Mouse (Mus musculus) limb, embryonic 13.5 days (tissue): ENCODE data around the gene Nup62. TPM values are rescaled to one million over a fixed set of nuclear protein-coding genes. Genes with fewer than 3 reads are reported as not detected.

Experiments used
- ATAC-seq: fragments of 200-750 bp; cut with Nextera tagmentation; 2 replicates; pipeline ENCODE4 v1.8.0; 2017; ENCODE audit warnings: low read depth, moderate number of reproducible peaks, moderate TSS enrichment; ENCODE audit not compliant: low FRiP score
- H3K27ac ChIP-seq: fragments of 300-500 bp; sonication (generic); 2 replicates; pipeline ENCODE4 v1.5.1; 2015; ENCODE audit warnings: inconsistent platforms, mild to moderate bottlenecking, moderate library complexity
- H3K27me3 ChIP-seq: fragments of 300-500 bp; sonication (generic); 2 replicates; pipeline ENCODE4 v1.6.1; 2015; ENCODE audit warnings: mild to moderate bottlenecking, inconsistent platforms
- H3K36me3 ChIP-seq: fragments of 300-500 bp; sonication (generic); 2 replicates; pipeline ENCODE4 v1.6.1; 2015; ENCODE audit warnings: inconsistent platforms, mild to moderate bottlenecking, moderate library complexity
- H3K4me1 ChIP-seq: fragments of 300-500 bp; sonication (generic); 2 replicates; pipeline ENCODE4 v1.6.1; 2015; ENCODE audit warnings: inconsistent platforms
- H3K4me2 ChIP-seq: fragments of 300-500 bp; sonication (generic); replicated peaks from 2 replicates; pipeline ENCODE4 v1.6.1; 2015; ENCODE audit warnings: inconsistent platforms, mild to moderate bottlenecking, moderate library complexity
- H3K4me3 ChIP-seq: fragments of 300-500 bp; sonication (generic); 2 replicates; pipeline ENCODE4 v1.5.1; 2015; ENCODE audit warnings: moderate library complexity, mild to moderate bottlenecking, inconsistent platforms
- H3K9ac ChIP-seq: fragments of 300-500 bp; sonication (generic); 2 replicates; pipeline ENCODE4 v1.6.1; 2015; ENCODE audit warnings: mild to moderate bottlenecking, inconsistent platforms
- H3K9me3 ChIP-seq: fragments of 300-500 bp; sonication (generic); 2 replicates; pipeline ENCODE4 v1.6.1; 2016; ENCODE audit warnings: inconsistent platforms
- WGBS: fragments of 180-500 bp; shearing (Covaris S2); methylation state at CpG from one replicate; pipeline ENCODE4 v1.1.7; 2015; 5-methylcytosine and 5-hydroxymethylcytosine counted together
- polyA plus RNA-seq: library from polyadenylated mRNA; unstranded; fragments of >200 nt; fragmentation: Nextera tagmentation; extraction: Ambion mirVana; gene quantifications from 2 replicates; pipeline ENCODE4 v1.2.1, GENCODE M21; 2015

The Nup62 gene
- polyA plus RNA-seq, 1 experiment from 2014 or later, result 97.3 TPM

GRCm38 (mm10) chr7:44810819-44811557 lies 4.9 kb upstream of the Nup62 start:
- no peak overlapping the region for H3K27ac ChIP-seq
- 87% methylated on average over 7 of the region's 7 CpGs for WGBS
- no peak for ATAC-seq

DNA sequence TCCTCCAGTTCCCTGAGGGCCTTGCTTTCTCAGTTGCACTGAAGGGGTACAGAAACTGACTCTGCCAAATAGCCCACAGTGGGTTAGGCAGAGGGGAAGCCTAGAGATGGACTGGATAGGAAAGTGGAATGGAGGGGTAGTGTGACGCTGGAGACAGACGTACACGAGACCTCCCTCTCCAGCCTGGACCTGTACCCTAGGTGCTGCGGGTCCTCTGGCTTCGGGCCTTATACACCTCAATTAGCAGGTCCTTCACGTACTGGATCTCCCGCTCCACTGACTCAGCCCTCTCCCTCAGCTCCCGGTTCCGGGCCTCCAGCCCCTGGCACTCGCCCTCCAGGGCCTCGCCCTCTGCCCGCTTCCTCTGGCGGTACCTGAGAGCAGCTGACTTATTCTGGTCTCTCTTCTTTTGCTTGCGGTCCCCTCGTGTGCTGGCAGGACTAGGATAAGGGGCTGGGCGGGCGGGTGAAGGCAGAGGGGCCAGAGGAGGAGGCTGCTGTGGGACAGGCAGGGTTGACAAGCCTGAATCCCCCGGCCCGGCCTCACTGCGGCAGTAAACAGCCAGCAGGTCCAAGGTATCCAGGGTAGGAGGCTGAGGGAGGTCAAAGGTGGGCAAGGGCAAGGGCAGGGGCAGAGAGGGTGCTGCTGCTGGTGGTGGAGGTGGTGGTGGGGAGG lies 3.1 kb upstream of the Nup62 start:
- H3K27ac ChIP-seq, result no peak overlapping the region
- peaks cover 16% of the 10 kb centered on the region for H3K4me1 ChIP-seq
- no peak overlapping the region for H3K4me3 ChIP-seq
- H3K9ac ChIP-seq, result no peak overlapping the region
- H3K27me3 ChIP-seq, result no peaks in the 10 kb centered on the region
- no peak for ATAC-seq
- WGBS, result 90% methylated on average over 19 of the region's 20 CpGs
- H3K9me3 ChIP-seq, result no peaks in the 10 kb centered on the region
- no peak overlapping the region for H3K4me2 ChIP-seq
- peaks cover 31% of the 10 kb centered on the region for H3K36me3 ChIP-seq

More at GRCm38 (mm10) chr7:44810819-44811557, 4.9 kb upstream of the Nup62 start:
- Histone ChIP-seq H3K4me2 (no peak overlapping the region), H3K27me3 (0 out of 2 replicates have a peak, but pooled peaks cover under 1% of the 10 kb centered on the region), H3K4me3 (no peak overlapping the region), H3K36me3 (peaks cover 31% of the 10 kb centered on the region), H3K4me1 (peaks cover 8% of the 10 kb centered on the region), H3K9ac (no peak overlapping the region), H3K9me3 (no peaks in the 10 kb centered on the region)

DNA sequence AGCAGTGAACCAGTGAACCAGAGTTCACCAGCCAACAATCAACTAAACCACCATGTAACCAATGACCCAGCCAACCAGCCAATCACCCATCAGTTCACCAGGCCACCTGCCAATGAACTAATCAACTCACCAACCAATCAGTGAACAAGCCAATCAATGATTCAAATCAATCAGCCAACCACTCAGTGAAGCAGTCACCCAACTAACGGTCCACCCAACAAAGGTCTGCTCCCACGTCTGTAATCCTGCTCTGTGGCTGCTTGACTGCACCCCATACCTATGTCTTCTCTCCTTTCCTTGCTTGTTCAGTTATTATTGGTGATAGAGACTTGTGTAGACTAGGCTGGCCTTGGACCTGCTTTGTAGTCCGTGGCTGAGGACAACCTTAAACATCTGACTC lies 1.9 kb upstream of the Nup62 start:
- WGBS, result 98% methylated on average over 3 of the region's 3 CpGs
- no peak for ATAC-seq
- H3K4me1 ChIP-seq, result peaks cover 28% of the 10 kb centered on the region
- peaks cover 31% of the 10 kb centered on the region for H3K36me3 ChIP-seq
- no peaks in the 10 kb centered on the region for H3K27me3 ChIP-seq
- H3K4me2 ChIP-seq, result no peak overlapping the region
- H3K9me3 ChIP-seq, result no peaks in the 10 kb centered on the region
- no peak overlapping the region for H3K4me3 ChIP-seq
- H3K9ac ChIP-seq, result no peak overlapping the region
- no peak overlapping the region for H3K27ac ChIP-seq

DNA sequence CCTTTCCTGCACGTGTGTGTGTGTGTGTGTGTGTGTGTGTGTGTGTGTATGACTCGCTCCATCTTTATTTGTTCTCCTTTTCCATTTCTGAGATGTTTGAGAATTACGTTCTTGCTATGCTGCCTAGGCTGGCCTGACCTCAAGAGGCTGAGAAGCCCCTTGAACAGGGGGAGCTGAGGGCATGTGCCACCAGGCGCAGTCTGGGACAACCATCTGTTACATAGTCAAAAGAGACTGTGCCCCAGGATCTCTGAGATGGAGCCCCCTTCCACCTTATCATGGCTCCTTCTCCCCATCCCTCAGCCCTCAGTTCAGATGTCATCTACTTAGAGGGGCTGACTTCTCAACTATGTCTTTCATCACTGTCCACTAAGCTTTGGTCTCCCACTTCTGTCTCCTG lies 1.5 kb upstream of the Nup62 start:
- H3K4me3 ChIP-seq, result no peak overlapping the region
- 84% methylated on average over 4 of the region's 4 CpGs for WGBS
- H3K27ac ChIP-seq, result no peak overlapping the region
- H3K36me3 ChIP-seq, result peaks cover 31% of the 10 kb centered on the region
- no peak overlapping the region for H3K9ac ChIP-seq
- H3K27me3 ChIP-seq, result no peaks in the 10 kb centered on the region
- H3K4me1 ChIP-seq, result peaks cover 32% of the 10 kb centered on the region
- no peak overlapping the region; the same call in 1 of the 2 replicates for H3K4me2 ChIP-seq
- no peak for ATAC-seq
- no peaks in the 10 kb centered on the region for H3K9me3 ChIP-seq

DNA sequence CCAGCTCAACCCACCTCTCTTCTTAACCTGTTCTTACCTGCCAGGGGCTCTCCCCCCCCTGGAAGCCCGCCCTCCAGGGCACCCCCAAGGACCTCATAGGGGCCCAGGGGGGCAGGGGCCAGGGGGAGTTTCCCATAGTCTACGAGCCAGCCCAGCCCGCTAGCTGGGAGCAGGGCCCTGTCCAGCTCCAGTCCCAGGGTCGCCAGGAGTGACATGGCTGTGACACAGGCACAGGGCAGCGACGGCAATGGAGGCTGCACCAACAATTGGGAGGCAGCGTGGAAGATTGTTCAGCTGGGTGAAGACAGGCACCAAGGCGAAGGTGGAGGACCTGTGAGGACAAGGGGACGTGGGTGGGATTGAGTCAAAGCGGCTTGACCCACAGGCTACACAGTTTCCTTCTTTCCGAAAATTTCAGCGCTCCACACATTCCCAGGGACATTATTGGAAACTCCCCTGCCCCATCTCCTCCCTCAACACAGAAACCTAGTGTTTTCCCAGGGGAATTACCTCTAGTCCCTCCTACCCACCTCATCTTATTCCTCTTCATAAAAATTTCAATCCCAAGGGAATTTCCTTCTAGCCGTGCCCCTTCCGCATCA lies 835 bp upstream of the Nup62 start:
- peaks cover 31% of the 10 kb centered on the region for H3K36me3 ChIP-seq
- H3K27ac ChIP-seq, result peak overlapping the region; percentile 73; the same call in 1 of the 2 replicates
- WGBS, result 38% methylated on average over 14 of the region's 14 CpGs
- no peaks in the 10 kb centered on the region for H3K27me3 ChIP-seq
- no peak for ATAC-seq
- H3K4me1 ChIP-seq, result peaks cover 39% of the 10 kb centered on the region
- peak overlapping the region; percentile 76 for H3K4me3 ChIP-seq
- peak overlapping the region; percentile 20; the same call in 1 of the 2 replicates for H3K9ac ChIP-seq
- peak overlapping the region; percentile 82 for H3K4me2 ChIP-seq
- H3K9me3 ChIP-seq, result no peaks in the 10 kb centered on the region

GRCm38 (mm10) chr7:44816470-44817021 lies 658 bp downstream of the Nup62 start, which contains the start of gene Atf5:
TSS of gene Atf5 (minus strand) at chr7:44816658.
- Histone ChIP-seq H3K9ac (peak within 1 kb of the TSS; percentile 94), H3K36me3 (peaks cover 23% of the 10 kb centered on the region), H3K4me3 (peak within 1 kb of the TSS; percentile 76), H3K9me3 (no peaks in the 10 kb centered on the region), H3K4me2 (peak within 1 kb of the TSS; percentile 82), H3K27ac (peak within 1 kb of the TSS; percentile 97), H3K27me3 (no peaks in the 10 kb centered on the region), H3K4me1 (peaks cover 52% of the 10 kb centered on the region)
- under 1% methylated on average over 55 of the region's 57 CpGs for WGBS
- peak; percentile 12; the same call in 1 of the 2 replicates for ATAC-seq

DNA sequence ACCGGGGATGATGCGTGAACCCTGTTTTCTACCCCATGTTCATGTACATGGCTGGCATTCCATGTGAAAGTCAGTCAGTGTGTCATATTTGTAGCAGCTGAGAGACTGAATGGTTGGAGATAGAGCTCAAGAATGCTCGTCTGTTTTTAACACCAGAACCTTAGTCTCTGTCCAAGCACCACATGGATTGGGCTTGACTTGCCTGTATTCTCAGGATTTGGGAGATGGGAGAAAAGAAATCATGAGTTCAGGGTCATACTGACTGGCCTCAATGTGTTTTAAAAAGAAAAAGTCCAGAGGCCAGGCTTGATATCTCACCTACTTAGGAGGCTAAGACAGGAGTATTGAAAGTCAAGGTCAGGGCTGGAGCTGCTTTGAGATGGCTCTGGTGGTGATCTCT lies 1.6 kb downstream of the Nup62 start:
- Histone ChIP-seq H3K27ac (peak overlapping the region; percentile 33; the same call in 1 of the 2 replicates), H3K4me1 (peaks cover 53% of the 10 kb centered on the region)
- 24% methylated on average over 3 of the region's 3 CpGs for WGBS

GRCm38 (mm10) chr7:44818164-44818563 lies 2.3 kb downstream of the Nup62 start:
- Histone ChIP-seq H3K9me3 (no peaks in the 10 kb centered on the region), H3K4me1 (peaks cover 58% of the 10 kb centered on the region), H3K4me2 (peak overlapping the region; percentile 82), H3K4me3 (peak overlapping the region; percentile 76), H3K36me3 (peaks cover 14% of the 10 kb centered on the region), H3K9ac (peak overlapping the region; percentile 94), H3K27ac (no peak overlapping the region), H3K27me3 (no peaks in the 10 kb centered on the region)
- WGBS, result 46% methylated on average over 2 of the region's 2 CpGs
- no peak for ATAC-seq

More for the DNA sequence above, 1.6 kb downstream of the Nup62 start:
- Histone ChIP-seq H3K4me2 (peak overlapping the region; percentile 82), H3K36me3 (peaks cover 21% of the 10 kb centered on the region), H3K9me3 (no peaks in the 10 kb centered on the region), H3K9ac (peak overlapping the region; percentile 94), H3K4me3 (peak overlapping the region; percentile 76), H3K27me3 (no peaks in the 10 kb centered on the region)
- no peak for ATAC-seq

GRCm38 (mm10) chr7:44818751-44819235 lies 2.9 kb downstream of the Nup62 start:
- Histone ChIP-seq H3K4me2 (peak overlapping the region; percentile 82), H3K9me3 (no peaks in the 10 kb centered on the region), H3K27ac (peak overlapping the region; percentile 4; the same call in 1 of the 2 replicates), H3K4me1 (peaks cover 64% of the 10 kb centered on the region), H3K27me3 (no peaks in the 10 kb centered on the region), H3K36me3 (peaks cover 12% of the 10 kb centered on the region), H3K9ac (peak overlapping the region; percentile 94), H3K4me3 (peak overlapping the region; percentile 76)
- WGBS, result 44% methylated on average over 6 of the region's 6 CpGs
- ATAC-seq, result no peak

DNA sequence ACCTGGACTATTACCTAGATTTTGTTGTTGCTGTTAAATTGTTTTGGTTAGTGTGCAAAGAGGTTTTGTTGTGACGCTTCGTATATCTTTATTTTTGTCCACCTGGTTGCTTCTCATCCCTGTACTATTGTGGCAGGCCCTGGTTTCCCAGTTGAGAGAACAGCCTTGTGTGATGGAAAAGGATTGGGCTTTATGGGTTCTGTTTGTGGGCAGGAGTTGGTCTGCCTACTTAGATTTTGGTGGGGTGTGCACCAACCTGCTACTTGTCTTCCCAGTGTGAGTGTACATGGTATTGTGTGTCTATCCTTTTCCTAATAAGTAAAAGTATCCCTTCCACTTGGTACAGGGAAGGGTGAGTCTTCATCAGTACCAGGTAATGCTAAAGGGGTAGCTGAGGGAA lies 3.5 kb downstream of the Nup62 start:
- Histone ChIP-seq H3K9me3 (no peaks in the 10 kb centered on the region), H3K27me3 (no peaks in the 10 kb centered on the region), H3K27ac (no peak overlapping the region), H3K9ac (peak overlapping the region; percentile 94), H3K4me3 (peak overlapping the region; percentile 76), H3K36me3 (peaks cover 6% of the 10 kb centered on the region; the same call in 1 of the 2 replicates), H3K4me1 (peaks cover 70% of the 10 kb centered on the region), H3K4me2 (peak overlapping the region; percentile 82)
- 96% methylated on average over 2 of the region's 2 CpGs for WGBS
- no peak for ATAC-seq

DNA sequence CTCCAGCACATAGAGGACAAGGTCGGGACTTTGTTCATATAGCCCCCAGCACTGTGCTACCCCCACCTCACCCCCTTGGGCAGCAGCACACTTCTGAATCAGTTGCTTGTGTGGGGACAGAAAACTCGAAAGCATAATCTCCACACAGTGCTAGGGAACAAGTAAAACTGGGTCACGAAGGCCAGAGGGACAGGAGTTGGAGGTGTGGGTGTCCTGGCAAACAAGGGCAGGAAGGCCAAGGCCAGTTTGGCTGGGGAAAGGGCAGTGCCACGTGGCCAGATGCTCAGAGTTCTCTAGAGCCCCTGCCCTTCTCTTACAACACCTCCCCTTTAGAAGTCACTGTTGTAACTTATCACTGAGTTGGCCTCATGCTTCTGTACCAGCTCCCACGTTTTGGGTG lies 4.0 kb downstream of the Nup62 start:
- H3K4me2 ChIP-seq, result peak overlapping the region; percentile 82; the same call in 1 of the 2 replicates
- H3K27me3 ChIP-seq, result no peaks in the 10 kb centered on the region
- H3K4me1 ChIP-seq, result peaks cover 72% of the 10 kb centered on the region
- peaks cover 4% of the 10 kb centered on the region; the same call in 1 of the 2 replicates for H3K36me3 ChIP-seq
- 75% methylated on average over 5 of the region's 5 CpGs for WGBS
- no peak overlapping the region for H3K27ac ChIP-seq
- no peaks in the 10 kb centered on the region for H3K9me3 ChIP-seq
- no peak overlapping the region for H3K4me3 ChIP-seq
- ATAC-seq, result no peak
- no peak overlapping the region for H3K9ac ChIP-seq
